Mouse (Mus musculus): Measurements from ENCODE around the gene Gin1. TPM values are rescaled to one million over a fixed set of nuclear protein-coding genes. Genes with fewer than 3 reads are reported as not detected.
A peak's percentile ranks its signal among the peaks of the same experiment; 100 is the strongest.

Gin1 gene
- polyA plus RNA-seq, 1 experiment from 2014 or later: 14.6 TPM

GRCm38 (mm10) chr1:97768089-97768488, 1.9 kb upstream of the Gin1 start:
- Histone ChIP-seq H3K27ac (ENCODE audit: low read length) (no peak overlapping the region), H3K9ac (replicated peaks; ENCODE audit: low read depth) (no peak overlapping the region), H3K9me3 (ENCODE audit: low read length) (no peaks in the 10 kb centered on the region), H3K4me2 (replicated peaks; ENCODE audit: low read depth, low read length) (no peak overlapping the region), H3K4me1 (ENCODE audit: insufficient read depth, low read depth, low read length) (no peaks in the 10 kb centered on the region), H3K36me3 (ENCODE audit: insufficient read depth, low read length) (no peaks in the 10 kb centered on the region), H3K4me3 (ENCODE audit: low read depth, low read length) (no peak overlapping the region), H3K27me3 (replicated peaks; ENCODE audit: insufficient read depth, low read length) (no peaks in the 10 kb centered on the region)
- ATAC-seq (no peak), DNase-seq (ENCODE audit: low spot score) (no peak)
- 74% methylated on average over 2 of the region's 2 CpGs for WGBS
- TF ChIP-seq EP300 (IDR thresholded peaks at IDR 0.05): no peak
- no peak for TF ChIP-seq CTCF (IDR thresholded peaks at IDR 0.05)

GRCm38 (mm10) chr1:97768906-97769293, 1.1 kb upstream of the Gin1 start:
- DNase-seq (ENCODE audit: low spot score) (peak; percentile 14), ATAC-seq (no peak)
- H3K9me3 ChIP-seq (ENCODE audit: low read length): no peaks in the 10 kb centered on the region
- TF ChIP-seq EP300 (IDR thresholded peaks at IDR 0.05) (no peak), CTCF (IDR thresholded peaks at IDR 0.05) (no peak)
- no peaks in the 10 kb centered on the region for H3K36me3 ChIP-seq (ENCODE audit: insufficient read depth, low read length)
- H3K4me2 ChIP-seq (replicated peaks; ENCODE audit: low read depth, low read length): peak overlapping the region; percentile 91
- 8% methylated on average over 7 of the region's 7 CpGs for WGBS
- peak overlapping the region; percentile 62; the same call in 1 of the 2 replicates for H3K27ac ChIP-seq (ENCODE audit: low read length)
- H3K4me1 ChIP-seq (ENCODE audit: insufficient read depth, low read depth, low read length): no peaks in the 10 kb centered on the region
- peak overlapping the region; percentile 72 for H3K9ac ChIP-seq (replicated peaks; ENCODE audit: low read depth)
- H3K4me3 ChIP-seq (ENCODE audit: low read depth, low read length): peak overlapping the region; percentile 94
- no peaks in the 10 kb centered on the region for H3K27me3 ChIP-seq (replicated peaks; ENCODE audit: insufficient read depth, low read length)

- peak overlapping the region; percentile 91 for H3K4me2 ChIP-seq (replicated peaks; ENCODE audit: low read depth, low read length)
- peak overlapping the region; percentile 94 for H3K4me3 ChIP-seq (ENCODE audit: low read depth, low read length)
- no peaks in the 10 kb centered on the region for H3K9me3 ChIP-seq (ENCODE audit: low read length)
- H3K4me1 ChIP-seq (ENCODE audit: insufficient read depth, low read depth, low read length): no peaks in the 10 kb centered on the region
- peak; percentile 46 for ATAC-seq
- DNase-seq (ENCODE audit: low spot score): no peak
- H3K36me3 ChIP-seq (ENCODE audit: insufficient read depth, low read length): no peaks in the 10 kb centered on the region
- WGBS: 1% methylated on average over 40 of the region's 40 CpGs
- H3K27me3 ChIP-seq (replicated peaks; ENCODE audit: insufficient read depth, low read length): no peaks in the 10 kb centered on the region
- TF ChIP-seq CTCF (IDR thresholded peaks at IDR 0.05) (no peak), EP300 (IDR thresholded peaks at IDR 0.05) (no peak)
- peak overlapping the region; percentile 72 for H3K9ac ChIP-seq (replicated peaks; ENCODE audit: low read depth)
- peak overlapping the region; percentile 62 for H3K27ac ChIP-seq (ENCODE audit: low read length)
Measured at GRCm38 (mm10) chr1:97769294-97769903, 573 bp upstream of the Gin1 start.

GRCm38 (mm10) chr1:97771118-97771517, 1.1 kb downstream of the Gin1 start:
- Histone ChIP-seq H3K4me2 (replicated peaks; ENCODE audit: low read depth, low read length) (peak overlapping the region; percentile 91), H3K27me3 (replicated peaks; ENCODE audit: insufficient read depth, low read length) (no peaks in the 10 kb centered on the region), H3K4me3 (ENCODE audit: low read depth, low read length) (0 out of 2 replicates have a peak overlapping the region, but pooled peaks have one; percentile 94), H3K9ac (replicated peaks; ENCODE audit: low read depth) (0 out of 2 replicates have a peak overlapping the region, but pooled peaks have one; percentile 19), H3K27ac (ENCODE audit: low read length) (no peak overlapping the region; the same call in 1 of the 2 replicates), H3K36me3 (ENCODE audit: insufficient read depth, low read length) (no peaks in the 10 kb centered on the region), H3K9me3 (ENCODE audit: low read length) (no peaks in the 10 kb centered on the region), H3K4me1 (ENCODE audit: insufficient read depth, low read depth, low read length) (no peaks in the 10 kb centered on the region)
- WGBS: 37% methylated on average over 7 of the region's 7 CpGs
- TF ChIP-seq EP300 (IDR thresholded peaks at IDR 0.05) (no peak), CTCF (IDR thresholded peaks at IDR 0.05) (no peak)
- peak; percentile 74 for DNase-seq (ENCODE audit: low spot score)
- peak; percentile 13; the same call in 1 of the 2 replicates for ATAC-seq

GRCm38 (mm10) chr1:97771727-97772126, 1.8 kb downstream of the Gin1 start:
- H3K27me3 ChIP-seq (replicated peaks; ENCODE audit: insufficient read depth, low read length): no peaks in the 10 kb centered on the region
- H3K36me3 ChIP-seq (ENCODE audit: insufficient read depth, low read length): no peaks in the 10 kb centered on the region
- H3K4me2 ChIP-seq (replicated peaks; ENCODE audit: low read depth, low read length): no peak overlapping the region
- WGBS: 92% methylated on average over 5 of the region's 5 CpGs
- ATAC-seq (no peak), DNase-seq (ENCODE audit: low spot score) (no peak)
- no peak overlapping the region for H3K27ac ChIP-seq (ENCODE audit: low read length)
- H3K9me3 ChIP-seq (ENCODE audit: low read length): no peaks in the 10 kb centered on the region
- no peaks in the 10 kb centered on the region for H3K4me1 ChIP-seq (ENCODE audit: insufficient read depth, low read depth, low read length)
- no peak overlapping the region for H3K9ac ChIP-seq (replicated peaks; ENCODE audit: low read depth)
- no peak for TF ChIP-seq EP300 (IDR thresholded peaks at IDR 0.05)
- TF ChIP-seq CTCF (IDR thresholded peaks at IDR 0.05): no peak
- no peak overlapping the region for H3K4me3 ChIP-seq (ENCODE audit: low read depth, low read length)

- Histone ChIP-seq H3K9ac (replicated peaks; ENCODE audit: low read depth) (no peak overlapping the region), H3K4me3 (ENCODE audit: low read depth, low read length) (no peak overlapping the region), H3K4me1 (ENCODE audit: insufficient read depth, low read depth, low read length) (no peaks in the 10 kb centered on the region), H3K36me3 (ENCODE audit: insufficient read depth, low read length) (no peaks in the 10 kb centered on the region), H3K9me3 (ENCODE audit: low read length) (no peaks in the 10 kb centered on the region), H3K27ac (ENCODE audit: low read length) (no peak overlapping the region), H3K27me3 (replicated peaks; ENCODE audit: insufficient read depth, low read length) (no peaks in the 10 kb centered on the region), H3K4me2 (replicated peaks; ENCODE audit: low read depth, low read length) (no peak overlapping the region)
- no peak for DNase-seq (ENCODE audit: low spot score)
- WGBS: 88% methylated on average over 5 of the region's 6 CpGs
- ATAC-seq: no peak
- no peak for TF ChIP-seq CTCF (IDR thresholded peaks at IDR 0.05)
- no peak for TF ChIP-seq EP300 (IDR thresholded peaks at IDR 0.05)
Measured at GRCm38 (mm10) chr1:97773362-97773761, 3.4 kb downstream of the Gin1 start.

Measured in lung, postnatal 0 days (tissue).